Mouse (Mus musculus): Measurements from ENCODE around the gene Tesk1. TPM values are rescaled to one million over a fixed set of nuclear protein-coding genes. Genes with fewer than 3 reads are reported as not detected.

The Tesk1 gene
- polyA plus RNA-seq (2017; shearing (Covaris generic)): 0.91 TPM

GRCm38 (mm10) chr4:43441639-43442038, at the start of gene Tesk1:
Tesk1 (plus strand) TSS chr4:43441939.

DNA sequence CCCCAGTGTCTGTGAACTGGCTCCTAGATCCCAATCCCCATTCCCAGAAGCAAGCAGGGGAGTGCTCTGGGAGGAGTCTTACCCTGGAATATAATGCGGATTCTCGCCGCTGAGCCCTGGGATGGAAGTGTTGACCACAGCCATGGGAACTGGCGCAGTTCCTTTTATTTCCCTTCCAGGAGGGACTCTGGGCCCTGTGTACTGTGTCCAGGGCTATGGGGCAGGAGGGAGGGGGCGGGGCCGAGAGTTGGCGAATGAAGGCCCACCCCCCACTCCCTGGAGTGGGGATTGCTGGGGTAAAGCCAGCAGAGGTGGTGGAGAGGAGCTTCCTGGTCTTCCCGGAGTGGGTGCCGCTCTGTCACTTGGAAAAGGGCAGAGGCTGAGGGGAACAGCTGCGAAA, 12.8 kb upstream of the Tesk1 start, which contains the start of gene Fam166b:
TSS of gene Fam166b (minus strand) at position 189 of the 400 bp plus-strand sequence.

DNA sequence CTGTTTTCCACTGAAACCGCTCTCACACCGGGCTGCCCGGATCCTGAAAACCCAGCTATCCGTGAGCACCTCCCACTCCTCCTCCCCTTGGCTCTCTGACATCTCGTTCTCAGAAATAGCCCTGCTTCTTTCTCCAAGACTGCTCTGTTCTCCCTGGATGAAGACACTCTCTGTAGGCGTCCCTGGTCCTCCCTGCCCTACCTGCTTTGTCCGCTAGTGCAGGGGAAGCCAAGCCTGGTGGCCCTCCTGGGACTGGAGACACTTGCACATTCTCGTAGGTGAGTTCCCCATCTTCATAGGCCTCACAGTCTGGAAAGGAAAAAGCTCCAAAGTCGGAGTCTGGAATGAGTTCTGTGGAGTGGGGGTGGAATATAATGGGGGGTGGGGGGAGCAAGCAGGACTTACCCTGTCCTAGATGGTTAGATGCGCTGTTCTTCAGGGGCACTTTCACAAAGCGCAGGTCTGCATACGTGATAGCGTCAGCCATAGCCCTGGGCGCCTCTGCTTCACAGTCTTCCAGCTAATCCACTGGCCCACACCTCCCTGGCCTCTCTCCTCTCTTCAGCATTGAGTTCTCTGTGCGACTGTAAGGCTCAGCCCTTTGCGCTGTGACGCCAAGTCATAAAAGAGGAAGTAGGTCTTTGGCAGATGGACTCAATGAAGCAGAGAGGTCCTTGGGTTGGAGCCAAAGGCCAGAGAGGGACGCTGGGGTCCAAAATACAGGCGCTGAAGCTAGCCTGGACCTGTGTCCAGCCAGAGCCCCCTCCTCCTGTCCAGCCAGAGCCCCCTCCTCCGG, 12.5 kb downstream of the Tesk1 start, which contains the start of gene Cd72:
TSS of gene Cd72 (minus strand) at position 588 of the 796 bp plus-strand sequence.

GRCm38 (mm10) chr4:43483535-43484091, 41.9 kb downstream of the Tesk1 start, which contains the start of gene Sit1:
Sit1 (minus strand) TSS chr4:43483734.

GRCm38 (mm10) chr4:43492821-43493185, 51.1 kb downstream of the Tesk1 start, which contains the start of gene Ccdc107:
Ccdc107 (plus strand) TSS chr4:43492900.

Other genes starting within 250 kb of the Tesk1 start
- not detected for gene Atp8b5, start 174.8 kb upstream of the Tesk1 start, polyA plus RNA-seq (2017; shearing (Covaris generic))
- gene Rusc2, start 60.0 kb upstream of the Tesk1 start, polyA plus RNA-seq (2017; shearing (Covaris generic)): not detected
- not detected for gene Fam166b, start 12.8 kb upstream of the Tesk1 start, polyA plus RNA-seq (2017; shearing (Covaris generic))
- 65.7 TPM for gene Cd72, start 12.7 kb downstream of the Tesk1 start, polyA plus RNA-seq (2017; shearing (Covaris generic))
- 209 TPM for gene Sit1, start 41.8 kb downstream of the Tesk1 start, polyA plus RNA-seq (2017; shearing (Covaris generic))
- gene Ccdc107, start 51.0 kb downstream of the Tesk1 start, polyA plus RNA-seq (2017; shearing (Covaris generic)): 87.3 TPM
- gene Arhgef39, start 57.8 kb downstream of the Tesk1 start, polyA plus RNA-seq (2017; shearing (Covaris generic)): 5.8 TPM
- gene Car9, start 65.0 kb downstream of the Tesk1 start, polyA plus RNA-seq (2017; shearing (Covaris generic)): 1.0 TPM
- gene Tpm2, start 81.8 kb downstream of the Tesk1 start, polyA plus RNA-seq (2017; shearing (Covaris generic)): not detected
- gene Creb3, start 120.4 kb downstream of the Tesk1 start, polyA plus RNA-seq (2017; shearing (Covaris generic)): 99.6 TPM
- gene Tln1, start 120.8 kb downstream of the Tesk1 start, polyA plus RNA-seq (2017; shearing (Covaris generic)): 315 TPM
- 32.3 TPM for gene Rgp1, start 136.8 kb downstream of the Tesk1 start, polyA plus RNA-seq (2017; shearing (Covaris generic))
- gene Gba2, start 136.9 kb downstream of the Tesk1 start, polyA plus RNA-seq (2017; shearing (Covaris generic)): 20.9 TPM
- gene Msmp, start 142.6 kb downstream of the Tesk1 start, polyA plus RNA-seq (2017; shearing (Covaris generic)): 3.6 TPM
- not detected for gene Npr2, start 190.0 kb downstream of the Tesk1 start, polyA plus RNA-seq (2017; shearing (Covaris generic))
- gene Spag8, start 211.7 kb downstream of the Tesk1 start, polyA plus RNA-seq (2017; shearing (Covaris generic)): 0.32 TPM
- gene Hint2, start 214.5 kb downstream of the Tesk1 start, polyA plus RNA-seq (2017; shearing (Covaris generic)): 79.5 TPM
- gene Tmem8b, start 227.0 kb downstream of the Tesk1 start, polyA plus RNA-seq (2017; shearing (Covaris generic)): 0.99 TPM
- 1.7 TPM for gene Fam221b, start 227.2 kb downstream of the Tesk1 start, polyA plus RNA-seq (2017; shearing (Covaris generic))

All from CD4-positive, CD25-positive, alpha-beta regulatory T cell, adult 9 weeks (primary cell).